Mouse (Mus musculus) CH12.LX (cell line): ENCODE data around the gene Cldn7.

Source experiments
- CTCF ChIP-seq, 2 experiments: IDR thresholded peaks in 1 of 2; conservative IDR thresholded peaks in 1 of 2; 2 replicates each; pipeline ENCODE4 v1.5.1; 2011 to 2012; ENCODE audit warnings: low read depth in 2 of 2, low read length in 2 of 2, improper control_type of control experiment in 1 of 2, inconsistent platforms in 1 of 2, mild to moderate bottlenecking in 1 of 2, moderate library complexity in 1 of 2
- EP300 ChIP-seq: IDR thresholded peaks from 2 replicates; pipeline ENCODE4 v1.6.1; 2011; ENCODE audit warnings: low read length, improper control_type of control experiment
- POLR2A ChIP-seq: IDR thresholded peaks from 2 replicates; pipeline ENCODE4 v1.6.1; 2011; ENCODE audit warnings: low read depth, mild to moderate bottlenecking, improper control_type of control experiment, low read length

- no peak for TF ChIP-seq POLR2A
- no peak for TF ChIP-seq CTCF (conservative IDR thresholded peaks at IDR 0.05 in 1 of 2, IDR thresholded peaks at IDR 0.05 in 1 of 2; ENCODE audit: low read depth in 2 of 2, low read length in 2 of 2)
- no peak for TF ChIP-seq EP300
Observed at GRCm38 (mm10) chr11:70012931-70013330, 48.4 kb downstream of the Cldn7 start.
